Mouse (Mus musculus) CD8-positive naive resting alpha-beta T cell, adult 2 months (primary cell): ENCODE data around the gene Gm10803.

ENCODE experiments used
- DNase-seq, 2 experiments: peaks; one replicate each; pipeline ENCODE4 v3.0.0; 2022; ENCODE audit warnings: low read depth in 2 of 2, low spot score in 2 of 2

Gm10803 gene

GRCm38 (mm10) chr2:93591706-93592105, 31.3 kb downstream of the Gm10803 start:
- no peak for DNase-seq

- DNase-seq = no peak
These were observed 31.9 kb downstream of the Gm10803 start for GRCm38 (mm10) chr2:93592164-93592790.

GRCm38 (mm10) chr2:93593121-93593520, 32.8 kb downstream of the Gm10803 start:
- DNase-seq = no peak

- no peak for DNase-seq
These were observed 36.8 kb downstream of the Gm10803 start for GRCm38 (mm10) chr2:93597145-93597544.

GRCm38 (mm10) chr2:93599731-93600130, 39.4 kb downstream of the Gm10803 start:
- no peak for DNase-seq

GRCm38 (mm10) chr2:93604601-93605285, 44.4 kb downstream of the Gm10803 start:
- DNase-seq = no peak

GRCm38 (mm10) chr2:93608800-93609199, 48.4 kb downstream of the Gm10803 start:
- DNase-seq = no peak

GRCm38 (mm10) chr2:93613020-93613419, 52.7 kb downstream of the Gm10803 start:
- DNase-seq = no peak
